Mouse (Mus musculus): ENCODE measurements around the gene Pcgf6. TPM values are rescaled to one million over a fixed set of nuclear protein-coding genes. Genes with fewer than 3 reads are reported as not detected.
"Not testable (repeated sequence)": the region's sequence is repeated elsewhere in the genome, so short reads cannot be mapped to it uniquely, and the experiment has no call there.

Pcgf6 gene
- polyA plus RNA-seq, 1 experiment = 8.5 TPM

- DNase-seq (ENCODE audit: low read depth) = no peak
Observed at GRCm38 (mm10) chr19:46998953-46999352, 51.8 kb downstream of the Pcgf6 start.

DNA sequence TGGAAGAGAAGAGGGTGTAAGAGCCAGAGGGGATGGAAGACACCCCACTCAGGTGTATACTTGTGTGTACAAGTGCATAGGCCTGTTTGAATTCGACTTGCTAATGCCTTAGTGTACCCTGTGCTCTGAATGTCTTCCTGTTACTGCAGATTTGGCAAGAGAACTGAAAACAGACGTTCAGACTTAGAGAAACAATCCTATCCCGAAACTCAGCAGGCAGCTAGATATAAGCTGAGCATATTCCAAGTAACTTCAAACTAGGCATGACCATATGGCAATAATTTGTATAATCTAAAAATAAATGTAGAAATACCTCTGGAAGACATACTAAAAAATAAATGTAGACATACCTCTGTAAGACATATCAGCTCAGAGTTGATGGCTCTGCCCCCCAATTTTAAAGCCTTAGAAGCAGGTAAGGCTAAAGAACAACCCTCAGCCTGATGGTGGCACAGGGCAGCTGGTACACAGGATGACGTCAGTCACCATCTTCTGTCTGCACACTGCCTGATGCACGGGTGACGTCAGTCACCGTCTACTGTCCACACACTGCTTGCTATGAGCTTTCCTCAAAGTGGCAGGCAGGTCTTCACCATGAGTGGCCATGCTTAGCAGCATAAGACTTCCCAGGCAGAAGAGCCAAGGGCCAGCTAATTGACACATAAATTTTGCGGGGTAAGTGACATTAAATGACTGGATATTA is 52.4 kb downstream of the Pcgf6 start:
- no peak for DNase-seq (ENCODE audit: low read depth)

GRCm38 (mm10) chr19:46996095-46996494 is 54.6 kb downstream of the Pcgf6 start:
- no peak for DNase-seq (ENCODE audit: low read depth)

GRCm38 (mm10) chr19:46992329-46992728 is 58.4 kb downstream of the Pcgf6 start:
- not testable (repeated sequence) for DNase-seq (ENCODE audit: low read depth)

DNA sequence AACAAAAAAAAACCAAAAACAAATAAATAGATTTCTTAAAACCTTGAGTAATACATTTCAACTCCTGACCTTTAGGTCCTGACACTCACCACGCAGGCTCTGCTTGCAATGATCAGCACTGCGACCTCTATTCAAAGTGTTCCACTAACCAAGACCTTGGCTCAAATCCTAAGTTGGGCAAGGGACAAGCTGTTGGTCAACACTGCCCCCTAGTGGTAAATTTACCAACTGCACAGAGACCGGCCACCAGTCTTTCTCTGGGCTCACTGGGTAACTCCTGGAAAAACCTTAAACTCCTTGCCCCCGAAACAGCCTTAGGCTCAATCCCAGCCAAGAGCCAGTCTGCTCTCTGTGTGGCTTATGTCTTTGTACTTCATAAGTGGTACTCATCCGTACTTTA is 59.6 kb downstream of the Pcgf6 start:
- no peak for DNase-seq (ENCODE audit: low read depth)

DNA sequence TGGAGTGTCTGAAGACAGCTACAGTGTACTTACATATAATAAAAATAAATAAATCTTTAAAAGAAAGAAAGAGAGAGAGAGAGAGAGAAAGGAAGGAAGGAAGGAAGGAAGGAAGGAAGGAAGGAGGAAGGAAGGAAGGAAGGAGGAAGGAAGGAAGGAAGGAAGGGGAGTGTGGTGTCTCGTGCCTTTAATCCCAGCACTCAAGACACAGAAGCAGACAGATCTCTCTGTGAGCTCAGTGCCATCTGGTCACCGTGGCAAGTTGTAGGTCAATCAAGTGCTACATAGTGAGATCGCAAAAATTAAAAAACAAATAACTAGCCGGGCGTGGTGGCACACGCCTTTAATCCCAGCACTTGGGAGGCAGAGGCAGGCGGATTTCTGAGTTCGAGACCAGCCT is 60.1 kb downstream of the Pcgf6 start:
- not testable (repeated sequence) for DNase-seq (ENCODE audit: low read depth)

GRCm38 (mm10) chr19:46990153-46990518 is 60.6 kb downstream of the Pcgf6 start:
- DNase-seq (ENCODE audit: low read depth) = no peak

- no peak for DNase-seq (ENCODE audit: low read depth)
Observed at GRCm38 (mm10) chr19:46989479-46990152, 61.1 kb downstream of the Pcgf6 start.

GRCm38 (mm10) chr19:46988231-46989087 is 62.2 kb downstream of the Pcgf6 start:
- DNase-seq (ENCODE audit: low read depth) = no peak

- DNase-seq (ENCODE audit: low read depth) = no peak
Observed at GRCm38 (mm10) chr19:46987646-46988045, 63.1 kb downstream of the Pcgf6 start.

GRCm38 (mm10) chr19:46984726-46985622 is 65.7 kb downstream of the Pcgf6 start:
- DNase-seq (ENCODE audit: low read depth) = no peak

GRCm38 (mm10) chr19:46983966-46984380 is 66.7 kb downstream of the Pcgf6 start:
- DNase-seq (ENCODE audit: low read depth) = no peak

Other genes with a start within 250 kb of the Pcgf6 start
- 1.1 and 1.6 TPM in 2 replicates for gene Ina, start 36.2 kb downstream of the Pcgf6 start, polyA plus RNA-seq (2012; rRNA removed)
- gene Nt5c2, start 35.8 kb downstream of the Pcgf6 start, polyA plus RNA-seq (2012; rRNA removed) = 18.3 and 19.7 TPM in 2 replicates
- 1.6 and 1.8 TPM in 2 replicates for gene Taf5, start 16.8 kb upstream of the Pcgf6 start, polyA plus RNA-seq (2012; rRNA removed)
- 120 and 168 TPM in 2 replicates for gene Usmg5, start 39.7 kb upstream of the Pcgf6 start, polyA plus RNA-seq (2012; rRNA removed)
- gene Pdcd11, start 39.9 kb upstream of the Pcgf6 start, polyA plus RNA-seq (2012; rRNA removed) = 8.5 and 9.4 TPM in 2 replicates
- gene Calhm2, start 87.4 kb upstream of the Pcgf6 start, polyA plus RNA-seq (2012; rRNA removed) = 7.5 and 8.2 TPM in 2 replicates
- gene Calhm1, start 93.3 kb upstream of the Pcgf6 start, polyA plus RNA-seq (2012; rRNA removed) = not detected in 2 replicates
- not detected in 2 replicates for gene Calhm3, start 106.9 kb upstream of the Pcgf6 start, polyA plus RNA-seq (2012; rRNA removed)
- 4.6 and 5.0 TPM in 2 replicates for gene Neurl1a, start 127.9 kb upstream of the Pcgf6 start, polyA plus RNA-seq (2012; rRNA removed)

Data from gonadal fat pad, adult 2 months (tissue).